Mouse (Mus musculus) liver (tissue): ENCODE measurements at regions not wholly inside any gene's neighbourhood (a gene's known extent, or its start where the extent isn't known, plus 50 kb on each side); places are given as distances from the start of the nearest gene placed in this dataset.

Source experiments
- DNase-seq: peaks from one replicate; pipeline ENCODE4 v3.0.0-alpha.2; 2020; ENCODE audit warnings: mixed read lengths

DNA sequence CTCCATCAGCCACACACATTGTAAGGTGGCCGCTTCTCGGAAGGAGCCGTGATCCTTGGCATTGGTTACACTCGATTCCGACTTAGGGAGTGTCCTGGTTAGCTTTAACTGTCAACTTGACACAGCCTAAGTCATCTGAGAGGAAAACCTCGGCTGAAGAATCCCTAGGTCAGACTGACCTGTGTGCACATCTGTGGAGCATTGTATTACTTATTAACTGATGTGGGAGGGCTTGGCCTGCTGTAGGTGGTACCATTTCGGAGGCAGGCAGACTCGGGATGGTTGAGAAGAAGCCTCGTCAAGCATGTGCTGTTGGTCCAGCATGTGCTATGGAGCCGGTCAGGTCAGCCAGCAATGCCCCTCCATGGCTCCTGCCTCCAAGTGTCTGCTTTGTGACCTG is 211.0 kb downstream of the Gadd45g start:
- no peak for DNase-seq

DNA sequence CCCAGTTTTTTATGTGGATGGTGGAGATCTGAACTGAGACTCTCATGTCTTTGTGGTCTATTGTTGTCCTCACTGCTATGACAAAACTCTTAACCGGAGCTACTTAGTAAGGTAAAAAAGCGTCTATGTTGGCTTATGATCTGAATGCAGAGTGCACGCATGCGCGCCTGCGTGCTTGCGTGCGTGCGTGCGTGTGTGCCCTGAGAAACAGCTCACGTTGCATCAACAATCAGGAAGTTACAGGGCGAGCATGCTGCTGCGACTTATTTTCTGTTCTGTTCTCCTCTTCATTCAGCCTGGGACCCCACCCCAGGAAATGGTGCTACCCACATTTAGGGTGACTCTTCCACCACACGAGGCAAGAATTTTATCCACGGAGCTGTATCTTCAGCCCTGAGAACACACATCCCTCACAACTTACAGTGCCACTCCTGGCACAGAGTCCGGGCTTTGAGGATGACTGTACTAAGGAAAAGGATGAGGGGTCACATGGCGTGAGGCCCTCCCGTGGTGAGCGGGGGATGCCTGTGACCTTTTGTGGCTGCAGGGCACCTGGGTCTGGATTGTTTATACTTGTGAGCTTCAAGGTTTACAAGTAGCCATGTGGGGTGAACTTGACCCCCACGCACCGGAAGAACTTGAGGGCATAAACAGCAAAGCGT is 213.4 kb downstream of the Gadd45g start:
- DNase-seq: no peak

DNA sequence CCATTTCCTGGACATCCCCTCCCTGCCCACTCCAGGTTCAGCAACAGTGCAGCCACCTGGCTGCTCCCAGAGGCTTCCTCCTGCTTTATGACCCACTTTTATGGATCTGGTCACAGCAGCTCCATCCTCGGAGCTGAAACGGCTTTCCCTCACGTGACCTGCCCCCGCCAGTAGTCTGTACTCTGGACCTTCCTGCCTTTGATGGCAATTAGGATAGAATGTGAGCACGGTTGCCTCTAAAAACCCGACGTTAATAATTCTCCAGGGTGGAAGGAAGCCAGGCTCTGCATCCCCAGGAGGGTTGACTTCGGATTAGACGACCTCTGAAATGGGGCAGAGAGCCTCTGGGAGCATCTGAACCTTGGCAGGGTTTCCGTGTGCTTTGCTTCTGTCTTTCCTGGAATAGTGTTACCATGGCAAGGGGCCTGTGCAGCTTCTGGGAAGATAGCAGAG is 214.0 kb downstream of the Gadd45g start:
- peak; percentile 44 for DNase-seq

DNA sequence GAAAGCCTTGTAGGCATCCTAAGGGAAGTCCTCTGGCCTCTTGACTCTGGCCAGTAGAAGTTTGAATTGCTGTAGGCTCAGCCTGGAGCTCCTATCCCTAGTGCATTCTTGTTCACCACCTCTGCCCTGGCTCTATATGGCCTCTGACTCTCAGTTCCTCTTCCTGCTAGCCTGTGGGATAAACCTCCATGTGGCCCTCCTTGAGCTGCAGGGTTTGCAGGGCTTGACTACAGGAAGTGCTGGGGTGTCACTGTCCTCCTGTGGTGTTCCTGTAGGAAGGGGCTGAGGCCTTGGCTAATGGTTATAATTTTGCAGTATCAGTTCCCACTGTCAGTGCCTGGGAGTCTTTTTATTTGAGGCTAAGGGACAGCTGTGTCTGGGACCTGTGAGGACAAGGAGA is 215.0 kb downstream of the Gadd45g start:
- DNase-seq: peak; percentile 24

DNA sequence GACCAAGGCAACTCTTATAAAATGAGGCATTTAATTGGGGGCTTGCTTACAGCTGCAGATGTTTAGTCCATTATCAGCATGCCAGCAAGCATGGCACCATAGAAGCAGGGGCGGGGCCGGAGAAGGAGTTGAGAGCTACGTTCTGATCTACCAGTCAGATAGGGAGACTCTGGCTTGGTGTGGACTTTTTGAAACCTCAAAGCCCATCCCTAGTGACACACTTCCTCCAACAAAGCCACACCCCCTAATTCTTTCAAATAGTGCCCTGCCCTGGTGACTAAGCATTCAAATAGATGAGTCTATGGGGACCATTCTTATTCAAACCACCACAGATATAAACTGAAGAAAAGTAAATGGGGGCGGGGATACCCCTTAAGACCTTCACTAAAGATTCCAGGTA is 215.4 kb downstream of the Gadd45g start:
- DNase-seq: peak; percentile 51

DNA sequence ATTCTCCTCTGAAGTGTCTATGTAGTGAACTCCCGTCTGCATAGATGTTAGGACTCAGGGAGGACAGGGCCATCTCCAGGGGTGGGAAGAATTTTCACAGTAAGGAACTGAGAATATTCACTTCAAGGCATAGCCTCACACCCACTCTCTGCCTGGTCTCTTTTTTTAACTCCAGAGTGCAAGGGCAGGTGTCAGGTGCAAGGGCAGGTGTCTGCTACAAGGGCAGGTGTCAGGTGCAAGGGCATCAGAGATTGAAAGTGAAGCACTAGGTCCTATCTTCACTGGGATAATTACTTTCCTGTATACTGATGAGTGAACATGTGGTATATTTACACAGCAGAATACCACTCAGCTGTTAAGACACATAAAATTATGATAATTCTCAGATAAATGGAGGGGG is 216.1 kb downstream of the Gadd45g start:
- no peak for DNase-seq

DNA sequence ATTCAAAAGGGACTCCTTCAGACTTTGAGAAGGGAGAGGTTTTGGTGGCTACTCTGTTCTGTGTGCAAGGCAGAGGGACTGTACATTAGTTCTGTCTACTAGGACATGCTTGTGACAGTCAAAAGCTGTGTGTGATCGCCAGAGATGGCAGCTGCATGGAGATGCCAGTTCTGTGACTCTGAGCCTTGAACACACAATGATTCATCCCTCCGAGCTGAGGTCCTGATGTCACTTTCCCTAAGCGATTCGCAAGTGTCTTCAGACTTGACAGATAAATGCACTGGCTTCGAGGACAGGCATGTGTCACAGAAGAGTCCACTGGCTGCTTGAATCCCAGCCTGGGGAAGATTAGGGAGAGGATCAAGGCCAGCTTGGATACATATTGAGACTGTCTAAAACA is 218.8 kb downstream of the Gadd45g start:
- DNase-seq: no peak

DNA sequence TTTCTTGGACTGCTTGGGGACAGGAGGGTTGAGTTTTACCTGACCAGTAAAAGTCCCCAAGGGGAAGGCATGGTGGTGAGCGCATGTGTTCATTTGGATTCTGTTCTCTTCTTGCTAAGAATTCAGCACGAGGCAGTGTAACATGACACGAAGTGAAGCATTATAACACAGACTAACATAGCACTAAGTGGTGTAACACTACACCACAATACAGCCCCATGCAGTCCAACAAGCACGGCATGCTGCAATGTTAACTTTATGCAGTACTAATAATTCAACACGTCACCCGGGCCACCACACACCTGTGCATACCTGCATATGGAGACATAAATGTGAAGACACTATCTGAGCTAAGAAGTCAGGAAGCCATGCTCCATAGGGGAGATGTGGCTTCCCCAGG is 219.2 kb downstream of the Gadd45g start:
- no peak for DNase-seq

DNA sequence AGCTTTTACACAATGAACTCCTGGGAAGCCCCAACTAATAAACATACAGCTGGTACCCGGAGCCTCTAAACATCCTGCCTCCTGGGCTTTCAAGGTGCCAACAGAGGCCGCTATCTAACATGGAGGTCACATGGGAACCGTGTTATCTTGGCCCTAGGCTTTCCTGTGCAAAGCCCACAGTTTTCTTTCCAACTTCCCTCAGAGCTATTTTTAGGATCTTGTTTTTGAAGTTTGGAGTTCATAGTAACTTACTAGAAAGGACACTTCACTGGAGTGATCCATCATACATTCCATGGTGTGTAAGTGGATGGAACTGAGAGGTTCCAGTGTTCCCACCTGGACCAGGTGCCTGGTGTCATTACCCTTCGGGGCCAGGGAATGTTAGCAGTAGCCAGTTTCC is 220.6 kb downstream of the Gadd45g start:
- DNase-seq: no peak

DNA sequence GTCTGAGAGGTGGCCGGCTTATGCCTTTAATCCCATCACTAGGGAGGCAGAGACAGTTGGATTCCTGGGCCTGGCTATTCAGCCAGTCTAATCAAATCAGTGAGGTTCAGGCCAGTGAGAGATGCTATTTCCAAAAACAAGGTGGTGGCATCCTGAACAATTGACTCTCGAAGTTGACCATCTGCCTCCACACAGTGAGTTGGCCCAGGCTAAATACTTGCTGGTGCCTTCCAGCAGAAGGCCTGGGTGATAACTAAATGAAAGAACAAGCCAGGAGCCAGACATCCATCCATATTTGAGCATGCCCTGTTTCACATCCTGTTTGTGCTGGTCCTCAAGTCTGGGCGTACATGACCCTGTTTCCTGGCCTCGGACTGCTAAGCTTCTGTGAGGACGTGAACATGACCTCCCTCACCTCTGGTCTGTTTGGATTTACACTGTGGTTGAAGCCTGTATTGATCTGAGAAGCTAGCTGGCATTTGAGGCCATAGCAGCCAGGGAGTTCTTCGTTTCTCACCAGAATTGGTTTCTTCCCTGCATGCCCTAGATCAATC is 222.5 kb downstream of the Gadd45g start:
- DNase-seq: no peak

DNA sequence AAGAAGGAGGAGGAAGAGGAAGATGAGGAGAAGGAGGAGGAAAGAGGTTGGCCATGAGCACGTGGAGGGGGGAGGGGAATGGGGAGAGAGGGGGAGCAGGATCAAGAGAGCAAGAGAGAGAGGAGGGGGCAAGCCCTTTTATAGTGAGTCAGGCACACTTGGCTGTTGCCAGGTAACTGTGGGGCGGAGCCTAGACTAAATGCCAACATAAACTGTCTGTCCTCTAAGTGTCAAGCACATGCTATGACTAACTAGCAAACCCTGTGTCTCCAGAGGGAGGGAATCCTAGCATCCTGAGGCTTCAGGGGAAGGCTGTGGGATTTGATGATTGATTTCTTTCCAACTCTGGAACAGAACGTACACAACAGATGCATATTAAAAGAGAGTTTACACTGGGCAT is 223.2 kb downstream of the Gadd45g start:
- no peak for DNase-seq

DNA sequence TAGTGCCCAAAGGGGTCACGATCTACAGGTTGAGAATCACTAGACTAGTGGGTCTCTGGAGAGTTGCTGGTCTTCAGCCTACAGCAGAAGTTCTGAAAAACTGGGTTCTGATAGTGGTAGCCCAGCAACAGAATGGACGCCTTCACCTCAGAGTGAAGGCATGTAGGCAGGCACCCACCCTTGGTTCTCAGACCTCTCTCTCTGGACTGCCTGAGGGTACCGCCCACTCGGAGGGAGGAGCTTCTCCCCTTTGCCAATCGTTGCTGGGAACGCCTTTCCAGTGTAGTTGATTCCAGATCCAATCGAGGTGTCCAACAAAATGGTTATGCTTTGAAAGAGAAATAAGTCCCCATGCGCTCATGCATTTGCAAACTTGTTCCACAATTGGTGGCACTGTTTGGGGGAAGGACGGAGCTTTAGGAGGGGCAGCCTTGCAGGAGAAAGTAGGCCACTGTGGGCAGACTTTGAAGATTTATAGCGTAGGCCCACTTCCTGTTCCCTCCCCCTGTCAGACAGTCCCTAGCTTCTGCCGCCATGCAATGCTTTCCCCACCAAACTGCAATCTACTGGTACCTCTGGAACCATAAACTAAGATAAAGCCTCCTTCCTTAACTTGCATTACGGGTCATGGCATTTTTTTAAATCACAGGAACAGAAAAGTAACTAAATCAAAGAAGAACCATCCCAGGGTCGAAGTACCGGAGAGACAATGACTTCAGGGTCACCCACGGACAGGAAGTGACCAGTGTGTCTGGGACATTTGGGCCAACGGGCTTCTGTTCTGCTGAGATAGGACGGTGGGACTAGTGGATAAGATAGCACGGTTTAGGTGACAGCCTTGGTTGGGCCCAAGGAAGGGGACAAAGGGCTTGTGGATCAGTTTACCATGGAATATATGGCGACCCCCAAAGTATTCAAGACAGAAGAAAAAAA is 224.5 kb downstream of the Gadd45g start:
- DNase-seq: peak; percentile 55

DNA sequence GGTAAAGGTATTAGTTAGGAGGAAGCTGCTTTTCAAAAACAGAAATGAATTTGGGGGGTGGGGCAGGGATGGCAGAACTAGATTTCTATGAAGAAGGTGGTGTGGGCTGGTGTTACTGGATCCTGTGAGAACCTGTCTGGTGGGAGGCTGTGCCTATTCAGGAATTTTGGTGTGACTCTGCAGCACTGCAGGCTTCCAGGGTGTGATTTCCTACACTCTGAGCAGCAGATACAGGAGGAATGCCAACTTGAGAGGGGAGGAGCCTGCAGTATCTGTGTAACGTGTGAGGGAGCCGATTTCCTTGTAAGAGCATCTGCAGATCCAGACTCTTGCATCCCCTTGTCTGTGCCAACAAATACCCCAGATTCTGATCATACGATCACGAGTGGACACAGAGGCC is 231.1 kb downstream of the Gadd45g start:
- DNase-seq: no peak

DNA sequence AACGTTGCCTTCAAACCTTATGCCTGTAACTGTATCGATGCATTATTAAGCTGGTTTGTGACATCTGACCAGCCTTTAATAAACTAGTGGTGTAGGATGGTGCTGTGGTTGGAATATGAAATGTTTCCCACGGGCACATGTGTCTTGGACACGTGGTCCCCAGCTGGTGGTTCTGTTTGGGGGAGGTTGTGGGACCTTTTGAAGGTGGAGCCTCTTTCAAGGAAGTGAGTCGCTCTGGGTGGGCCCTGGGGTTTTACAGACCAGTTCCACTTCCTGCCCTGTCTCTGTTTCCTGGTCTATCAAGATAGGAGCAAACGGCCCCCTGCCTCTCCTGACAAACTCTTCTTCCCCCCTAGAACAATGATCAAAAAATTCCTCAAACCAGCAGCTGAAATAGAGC is 232.1 kb downstream of the Gadd45g start:
- peak; percentile 20 for DNase-seq

DNA sequence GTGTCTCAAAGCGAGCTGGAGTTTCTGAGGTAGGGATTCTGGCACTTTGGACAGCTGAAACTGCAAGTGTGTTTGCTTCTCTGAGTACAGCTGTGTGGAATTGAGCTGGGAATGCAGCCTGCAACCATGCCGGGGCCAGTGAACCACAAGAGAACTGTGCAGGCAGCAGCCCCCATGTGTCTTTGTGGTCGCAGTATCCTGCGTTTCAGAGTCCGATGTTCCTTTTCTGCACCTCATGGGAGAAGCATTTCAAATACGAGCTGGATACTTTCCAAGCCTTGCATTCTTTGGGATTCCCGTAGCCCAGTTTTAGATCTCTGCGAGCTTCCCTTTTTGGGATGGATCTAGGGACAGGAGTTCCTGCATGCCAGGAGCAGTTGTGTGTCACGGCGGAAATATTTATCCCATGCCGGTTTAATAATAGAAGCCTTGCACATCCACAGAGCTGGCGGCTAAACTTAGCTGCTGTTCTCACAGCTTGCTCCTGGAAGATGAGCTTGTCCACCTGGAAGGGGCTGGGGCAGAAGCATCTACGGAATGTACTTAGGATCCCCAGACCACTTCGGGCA is 233.3 kb downstream of the Gadd45g start:
- no peak for DNase-seq

DNA sequence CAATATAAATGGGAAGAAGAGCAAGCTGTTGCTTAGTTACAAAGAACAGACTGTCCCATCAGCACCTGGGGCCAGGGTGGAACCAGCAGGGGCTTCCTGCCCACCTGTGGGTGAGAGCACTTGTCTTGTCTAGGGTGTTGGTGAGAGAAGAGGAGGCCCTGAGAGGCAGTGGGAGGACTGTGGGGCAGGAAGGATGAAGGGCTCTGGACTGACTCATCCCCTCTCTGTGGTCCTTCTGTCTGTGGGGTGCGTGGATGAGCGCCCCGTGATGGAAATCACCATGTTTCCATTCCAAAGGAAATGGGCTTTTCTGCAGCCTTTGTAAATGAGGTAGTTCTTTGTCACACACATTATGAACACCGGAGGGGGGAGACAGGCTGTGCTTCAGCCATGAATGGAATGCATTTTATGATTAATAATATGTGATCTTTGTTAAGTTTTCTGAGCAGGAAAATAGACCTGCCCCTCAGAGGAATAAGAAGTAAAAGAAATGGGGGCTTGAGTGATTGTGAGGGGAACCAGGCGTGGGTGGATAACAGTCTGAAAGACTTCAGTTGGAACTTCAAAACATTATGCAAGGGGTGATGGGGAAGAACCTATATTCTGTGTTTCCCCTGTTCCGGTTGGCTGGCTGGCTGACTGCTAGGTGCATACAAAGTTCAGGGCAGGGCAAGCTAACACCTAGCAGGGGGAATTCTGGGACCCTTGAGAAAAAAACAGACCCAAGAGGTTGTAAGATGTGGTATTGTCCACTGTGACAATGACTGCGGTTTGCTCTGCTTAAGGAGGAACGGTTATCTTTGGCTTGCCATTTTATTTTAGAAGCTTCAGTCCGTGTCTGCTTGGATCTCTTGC is 237.3 kb downstream of the Gadd45g start:
- no peak for DNase-seq

DNA sequence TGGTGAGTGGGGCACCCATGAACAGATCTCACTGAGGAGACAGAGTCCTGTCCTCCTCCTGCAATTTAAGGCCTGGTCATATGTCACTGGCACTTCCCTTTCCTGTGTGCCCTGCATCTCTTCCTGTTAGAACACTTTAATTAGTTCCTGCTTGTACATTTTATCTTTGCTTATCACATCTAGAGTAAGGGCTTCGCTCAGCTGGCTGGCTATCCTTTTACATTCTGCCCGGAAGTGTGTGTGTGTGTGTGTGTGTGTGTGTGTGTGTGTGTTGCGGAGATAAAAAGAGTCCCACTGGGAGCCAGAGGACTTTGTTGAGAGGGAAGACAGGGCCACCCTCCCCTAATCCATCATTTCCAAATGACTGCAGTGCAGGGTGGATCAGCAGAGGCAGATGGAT is 238.6 kb downstream of the Gadd45g start:
- DNase-seq: peak; percentile 31

DNA sequence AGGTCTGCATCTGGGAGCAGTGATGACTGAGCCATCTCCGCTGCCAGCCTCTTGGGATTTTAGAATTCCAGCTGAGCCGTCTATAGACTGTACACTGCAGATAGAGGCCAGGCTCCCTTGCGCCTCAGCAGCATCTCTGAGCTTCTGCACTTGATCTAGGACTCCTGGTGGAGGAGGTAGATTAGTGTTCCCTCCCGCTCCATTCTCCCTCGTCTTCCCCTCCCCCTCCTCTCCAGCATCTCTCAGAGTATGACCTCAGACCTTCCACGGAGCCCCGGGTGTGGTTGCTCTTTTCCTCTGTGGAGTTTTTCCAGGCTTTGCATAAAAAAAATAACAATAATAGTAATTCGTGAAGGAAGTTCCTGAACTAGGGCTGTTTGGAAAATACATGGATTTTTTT is 241.8 kb downstream of the Gadd45g start:
- no peak for DNase-seq

DNA sequence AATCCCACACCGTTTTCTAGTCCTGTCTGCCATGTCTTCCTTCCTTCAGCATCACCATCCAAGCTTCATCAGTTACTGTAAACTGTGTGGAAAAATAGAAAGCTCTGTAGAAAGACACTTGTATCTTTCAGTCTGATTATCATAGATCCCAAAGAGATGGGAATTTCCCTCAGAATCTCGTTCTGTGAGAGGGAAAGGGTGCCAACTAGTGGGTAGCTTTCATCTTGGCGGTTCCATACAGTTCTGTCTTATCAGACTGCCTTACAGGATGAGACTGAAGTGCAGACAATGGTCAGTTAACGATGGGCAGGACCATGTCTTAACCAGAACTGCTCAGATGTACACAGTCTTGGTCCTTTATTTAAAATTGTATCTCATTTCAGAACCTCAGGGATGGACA is 243.9 kb downstream of the Gadd45g start:
- no peak for DNase-seq

DNA sequence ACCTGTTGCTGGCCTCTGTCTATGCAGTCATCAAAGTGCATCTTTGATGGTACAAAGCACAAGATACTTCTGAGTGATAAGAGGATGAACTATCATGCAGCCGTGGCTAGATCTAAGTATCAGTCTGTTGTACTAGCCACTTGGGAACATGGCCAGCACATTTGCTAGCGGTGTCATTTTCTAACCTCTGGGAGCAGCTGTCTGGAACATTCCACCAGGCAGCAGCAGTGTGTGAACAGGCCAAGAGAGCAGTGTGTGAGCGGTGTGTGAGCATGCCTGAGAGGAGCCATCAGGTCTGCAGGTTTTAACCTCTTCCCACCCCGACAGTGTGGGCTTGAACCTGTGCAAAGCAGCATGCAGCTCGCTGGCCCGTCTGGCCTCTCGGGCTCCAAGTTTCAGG is 248.3 kb downstream of the Gadd45g start:
- no peak for DNase-seq

DNA sequence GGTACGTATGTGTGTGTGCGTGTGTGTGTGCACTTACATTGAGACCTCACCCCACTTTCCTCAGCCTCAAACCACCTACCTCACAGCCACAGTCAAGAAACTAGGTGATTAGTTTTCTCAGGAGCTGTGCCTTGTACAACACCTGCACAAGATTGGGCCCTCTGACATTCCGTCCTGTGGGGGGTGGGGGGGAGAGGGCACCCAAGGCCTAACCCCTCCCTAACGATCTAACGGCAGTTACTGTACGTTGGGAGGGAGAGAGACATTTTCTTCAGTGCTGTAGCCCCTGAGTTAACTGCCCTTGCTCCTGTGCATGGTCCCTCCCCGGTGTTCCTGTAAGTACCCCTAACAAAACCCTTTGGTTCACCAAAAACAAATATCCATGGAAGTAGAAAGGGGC is 250.0 kb downstream of the Gadd45g start:
- DNase-seq: no peak

DNA sequence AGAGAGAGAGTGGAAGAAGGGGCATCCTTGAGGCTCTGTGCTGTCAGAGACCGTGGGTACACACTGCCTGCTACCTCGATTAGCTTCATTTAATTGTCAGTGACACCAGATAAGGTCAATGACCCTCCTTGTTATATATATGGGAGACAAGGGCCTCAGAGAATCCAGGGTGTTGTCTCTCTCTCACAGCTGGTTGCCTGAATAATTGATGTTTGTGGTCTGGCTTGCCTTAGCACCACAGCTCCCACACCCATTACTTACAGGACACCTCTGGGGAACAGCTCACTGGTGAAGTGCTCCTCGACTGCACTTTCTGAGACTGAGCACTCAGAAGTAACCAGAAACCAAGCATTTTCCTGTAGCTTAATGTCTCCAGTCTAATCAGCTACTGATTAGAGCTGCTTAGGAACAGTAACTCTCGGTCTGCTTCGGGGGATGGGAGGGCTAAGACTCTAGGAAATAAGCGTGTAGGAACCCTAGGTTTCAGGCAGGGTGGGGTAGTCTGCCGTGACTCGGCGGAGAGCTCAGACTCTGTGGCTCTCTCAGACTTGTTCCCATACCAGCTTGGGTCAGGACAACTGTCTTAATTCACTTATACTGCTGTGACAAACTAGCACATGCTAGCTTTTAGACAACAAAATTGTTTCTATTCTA is 259.6 kb downstream of the Gadd45g start:
- no peak for DNase-seq
